Mouse (Mus musculus): Measurements from ENCODE around the gene Wasf3. TPM values are rescaled to one million over a fixed set of nuclear protein-coding genes. Genes with fewer than 3 reads are reported as not detected.
A peak's percentile ranks its signal among the peaks of the same experiment; 100 is the strongest.

The Wasf3 gene
- polyA plus RNA-seq, 1 experiment: 33.1 TPM

GRCm38 (mm10) chr5:146412743-146413430 lies 28.1 kb downstream of the Wasf3 start:
- no peak overlapping the region for H3K4me3 ChIP-seq (ENCODE audit: low read depth, low read length)
- H3K27ac ChIP-seq (ENCODE audit: insufficient read depth, low read length): no peak overlapping the region
- TF ChIP-seq EP300 (IDR thresholded peaks at IDR 0.05; ENCODE audit: insufficient read depth, low read depth, low read length) (no peak), POLR2A (IDR thresholded peaks at IDR 0.05; ENCODE audit: insufficient read depth, low read length) (no peak), CTCF (IDR thresholded peaks at IDR 0.05; ENCODE audit: low read depth, low read length) (no peak)
- H3K9me3 ChIP-seq (replicated peaks; ENCODE audit: control insufficient read depth, insufficient read depth, low read length, poor library complexity, severe bottlenecking): no peaks in the 10 kb centered on the region
- peaks cover 20% of the 10 kb centered on the region for H3K4me1 ChIP-seq (ENCODE audit: control insufficient read depth, insufficient read depth, low read length)
- H3K27me3 ChIP-seq (ENCODE audit: control insufficient read depth, insufficient read depth, low read length, poor library complexity, severe bottlenecking): no peaks in the 10 kb centered on the region
- H3K36me3 ChIP-seq (ENCODE audit: control insufficient read depth, insufficient read depth, low read length, poor library complexity, severe bottlenecking): no peaks in the 10 kb centered on the region
- H3K9ac ChIP-seq (ENCODE audit: low read depth, poor library complexity, severe bottlenecking): no peak overlapping the region

GRCm38 (mm10) chr5:146414611-146415010 lies 29.8 kb downstream of the Wasf3 start:
- Histone ChIP-seq H3K27ac (ENCODE audit: insufficient read depth, low read length) (no peak overlapping the region), H3K9ac (ENCODE audit: low read depth, poor library complexity, severe bottlenecking) (no peak overlapping the region), H3K4me3 (ENCODE audit: low read depth, low read length) (no peak overlapping the region), H3K9me3 (replicated peaks; ENCODE audit: control insufficient read depth, insufficient read depth, low read length, poor library complexity, severe bottlenecking) (no peaks in the 10 kb centered on the region), H3K36me3 (ENCODE audit: control insufficient read depth, insufficient read depth, low read length, poor library complexity, severe bottlenecking) (no peaks in the 10 kb centered on the region), H3K27me3 (ENCODE audit: control insufficient read depth, insufficient read depth, low read length, poor library complexity, severe bottlenecking) (no peaks in the 10 kb centered on the region), H3K4me1 (ENCODE audit: control insufficient read depth, insufficient read depth, low read length) (peaks cover 13% of the 10 kb centered on the region)
- TF ChIP-seq CTCF (IDR thresholded peaks at IDR 0.05; ENCODE audit: low read depth, low read length): no peak
- no peak for TF ChIP-seq POLR2A (IDR thresholded peaks at IDR 0.05; ENCODE audit: insufficient read depth, low read length)
- TF ChIP-seq EP300 (IDR thresholded peaks at IDR 0.05; ENCODE audit: insufficient read depth, low read depth, low read length): no peak

DNA sequence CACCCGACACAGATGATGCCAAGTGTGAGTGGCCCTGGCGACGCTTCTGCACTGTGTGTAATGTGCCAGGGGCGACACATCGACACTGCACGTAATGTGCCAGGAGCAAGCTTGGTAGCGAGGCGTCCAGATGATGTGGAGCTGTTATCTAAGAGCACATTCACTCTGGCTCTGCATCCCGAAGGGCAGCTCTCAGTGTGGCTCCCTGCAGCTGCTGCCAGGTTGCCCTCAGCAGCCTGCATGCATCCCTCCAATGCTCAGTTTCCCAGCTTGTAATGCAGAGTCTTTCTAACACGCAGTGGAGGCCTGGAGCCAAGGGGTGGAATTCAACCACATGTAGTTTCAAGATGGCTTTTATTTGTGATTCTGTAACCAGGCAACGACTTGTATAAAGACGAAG lies 30.4 kb downstream of the Wasf3 start:
- Histone ChIP-seq H3K27me3 (ENCODE audit: control insufficient read depth, insufficient read depth, low read length, poor library complexity, severe bottlenecking) (no peaks in the 10 kb centered on the region), H3K4me1 (ENCODE audit: control insufficient read depth, insufficient read depth, low read length) (peaks cover 11% of the 10 kb centered on the region), H3K36me3 (ENCODE audit: control insufficient read depth, insufficient read depth, low read length, poor library complexity, severe bottlenecking) (no peaks in the 10 kb centered on the region), H3K9ac (ENCODE audit: low read depth, poor library complexity, severe bottlenecking) (no peak overlapping the region), H3K9me3 (replicated peaks; ENCODE audit: control insufficient read depth, insufficient read depth, low read length, poor library complexity, severe bottlenecking) (no peaks in the 10 kb centered on the region), H3K4me3 (ENCODE audit: low read depth, low read length) (no peak overlapping the region), H3K27ac (ENCODE audit: insufficient read depth, low read length) (no peak overlapping the region)
- TF ChIP-seq CTCF (IDR thresholded peaks at IDR 0.05; ENCODE audit: low read depth, low read length) (no peak), EP300 (IDR thresholded peaks at IDR 0.05; ENCODE audit: insufficient read depth, low read depth, low read length) (no peak), POLR2A (IDR thresholded peaks at IDR 0.05; ENCODE audit: insufficient read depth, low read length) (no peak)

DNA sequence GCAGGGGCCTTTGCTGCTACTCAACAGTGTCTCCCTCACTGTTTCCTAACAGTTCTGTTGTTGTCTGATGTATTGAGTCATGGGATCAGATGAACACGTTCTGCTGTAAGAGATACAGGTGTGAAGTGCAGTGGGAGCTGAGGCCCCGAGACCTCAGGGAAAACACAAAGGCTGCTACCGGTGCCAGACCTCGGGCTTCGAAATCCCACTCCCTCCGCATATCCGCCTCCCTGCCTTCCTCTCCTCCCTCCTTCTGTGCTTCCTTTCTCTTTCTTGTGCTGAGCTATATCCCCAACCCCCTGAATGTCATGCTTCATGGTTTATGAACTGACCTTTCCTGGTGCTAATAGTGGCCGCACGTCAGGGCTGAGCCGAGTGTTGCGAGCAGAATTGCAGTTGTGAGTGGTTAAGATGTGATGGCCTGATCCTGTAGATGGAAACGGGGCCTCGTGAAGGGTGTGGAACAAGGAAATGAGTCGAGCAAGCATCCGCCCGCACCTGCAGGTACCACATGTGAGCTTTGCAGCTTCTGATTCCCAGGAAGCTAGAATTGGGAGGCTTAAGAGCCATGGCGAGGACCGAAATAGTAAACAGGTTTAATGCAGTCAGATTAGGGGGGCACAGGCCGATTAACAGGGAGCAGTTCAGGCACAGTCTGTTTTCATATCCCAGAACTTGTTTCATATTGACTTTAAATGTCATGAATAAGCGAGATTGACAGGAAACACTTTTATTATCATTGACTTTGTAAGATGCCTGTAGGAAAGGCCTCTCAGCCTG lies 31.7 kb downstream of the Wasf3 start:
- TF ChIP-seq POLR2A (IDR thresholded peaks at IDR 0.05; ENCODE audit: insufficient read depth, low read length): no peak
- no peak for TF ChIP-seq EP300 (IDR thresholded peaks at IDR 0.05; ENCODE audit: insufficient read depth, low read depth, low read length)
- no peak for TF ChIP-seq CTCF (IDR thresholded peaks at IDR 0.05; ENCODE audit: low read depth, low read length)
- H3K36me3 ChIP-seq (ENCODE audit: control insufficient read depth, insufficient read depth, low read length, poor library complexity, severe bottlenecking): no peaks in the 10 kb centered on the region
- no peak overlapping the region for H3K9ac ChIP-seq (ENCODE audit: low read depth, poor library complexity, severe bottlenecking)
- H3K9me3 ChIP-seq (replicated peaks; ENCODE audit: control insufficient read depth, insufficient read depth, low read length, poor library complexity, severe bottlenecking): no peaks in the 10 kb centered on the region
- H3K27ac ChIP-seq (ENCODE audit: insufficient read depth, low read length): no peak overlapping the region
- H3K27me3 ChIP-seq (ENCODE audit: control insufficient read depth, insufficient read depth, low read length, poor library complexity, severe bottlenecking): no peaks in the 10 kb centered on the region
- H3K4me1 ChIP-seq (ENCODE audit: control insufficient read depth, insufficient read depth, low read length): peaks cover 5% of the 10 kb centered on the region
- 0 out of 2 replicates have a peak overlapping the region, but pooled peaks have one; percentile 10 for H3K4me3 ChIP-seq (ENCODE audit: low read depth, low read length)

- no peaks in the 10 kb centered on the region for H3K36me3 ChIP-seq (ENCODE audit: control insufficient read depth, insufficient read depth, low read length, poor library complexity, severe bottlenecking)
- peaks cover 5% of the 10 kb centered on the region for H3K4me1 ChIP-seq (ENCODE audit: control insufficient read depth, insufficient read depth, low read length)
- H3K4me3 ChIP-seq (ENCODE audit: low read depth, low read length): no peak overlapping the region
- no peak overlapping the region for H3K9ac ChIP-seq (ENCODE audit: low read depth, poor library complexity, severe bottlenecking)
- no peaks in the 10 kb centered on the region for H3K9me3 ChIP-seq (replicated peaks; ENCODE audit: control insufficient read depth, insufficient read depth, low read length, poor library complexity, severe bottlenecking)
- H3K27ac ChIP-seq (ENCODE audit: insufficient read depth, low read length): no peak overlapping the region
- no peaks in the 10 kb centered on the region for H3K27me3 ChIP-seq (ENCODE audit: control insufficient read depth, insufficient read depth, low read length, poor library complexity, severe bottlenecking)
- TF ChIP-seq CTCF (IDR thresholded peaks at IDR 0.05; ENCODE audit: low read depth, low read length) (no peak), EP300 (IDR thresholded peaks at IDR 0.05; ENCODE audit: insufficient read depth, low read depth, low read length) (no peak), POLR2A (IDR thresholded peaks at IDR 0.05; ENCODE audit: insufficient read depth, low read length) (no peak)
Measured at GRCm38 (mm10) chr5:146418092-146418491, 33.3 kb downstream of the Wasf3 start.

- TF ChIP-seq CTCF (IDR thresholded peaks at IDR 0.05; ENCODE audit: low read depth, low read length) (peak; percentile 75), POLR2A (IDR thresholded peaks at IDR 0.05; ENCODE audit: insufficient read depth, low read length) (no peak)
- H3K27ac ChIP-seq (ENCODE audit: insufficient read depth, low read length): no peak overlapping the region
- no peaks in the 10 kb centered on the region for H3K36me3 ChIP-seq (ENCODE audit: control insufficient read depth, insufficient read depth, low read length, poor library complexity, severe bottlenecking)
- H3K4me3 ChIP-seq (ENCODE audit: low read depth, low read length): no peak overlapping the region
- no peak overlapping the region for H3K9ac ChIP-seq (ENCODE audit: low read depth, poor library complexity, severe bottlenecking)
- peaks cover 5% of the 10 kb centered on the region for H3K4me1 ChIP-seq (ENCODE audit: control insufficient read depth, insufficient read depth, low read length)
- H3K27me3 ChIP-seq (ENCODE audit: control insufficient read depth, insufficient read depth, low read length, poor library complexity, severe bottlenecking): no peaks in the 10 kb centered on the region
- no peaks in the 10 kb centered on the region for H3K9me3 ChIP-seq (replicated peaks; ENCODE audit: control insufficient read depth, insufficient read depth, low read length, poor library complexity, severe bottlenecking)
Measured at GRCm38 (mm10) chr5:146420081-146420480, 35.3 kb downstream of the Wasf3 start.
